Mouse (Mus musculus): ENCODE measurements at regions not wholly inside any gene's neighbourhood (a gene's known extent, or its start where the extent isn't known, plus 50 kb on each side); places are given as distances from the start of the nearest gene placed in this dataset.

DNA sequence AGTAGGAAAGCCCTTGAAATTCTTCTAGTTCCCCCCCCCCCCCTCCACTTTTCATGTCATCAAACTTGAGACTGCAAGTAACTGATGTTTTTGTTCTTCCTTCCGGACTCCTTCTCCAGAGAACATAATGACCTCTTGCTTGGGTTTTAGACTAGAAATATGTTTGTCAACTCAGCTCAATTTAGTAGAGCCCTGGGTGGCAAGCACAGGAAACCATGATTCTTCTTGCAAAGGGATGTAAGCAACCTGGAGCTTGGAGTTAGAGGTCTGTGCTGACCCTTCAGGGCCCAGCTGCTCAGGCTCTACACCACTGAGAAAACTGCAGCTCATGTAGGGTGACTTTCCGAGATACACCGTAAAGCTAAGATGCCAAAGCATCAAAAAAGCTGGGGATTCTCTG, 127.2 kb upstream of the Meis1 start:
- no peak for DNase-seq (ENCODE audit: low spot score)

DNA sequence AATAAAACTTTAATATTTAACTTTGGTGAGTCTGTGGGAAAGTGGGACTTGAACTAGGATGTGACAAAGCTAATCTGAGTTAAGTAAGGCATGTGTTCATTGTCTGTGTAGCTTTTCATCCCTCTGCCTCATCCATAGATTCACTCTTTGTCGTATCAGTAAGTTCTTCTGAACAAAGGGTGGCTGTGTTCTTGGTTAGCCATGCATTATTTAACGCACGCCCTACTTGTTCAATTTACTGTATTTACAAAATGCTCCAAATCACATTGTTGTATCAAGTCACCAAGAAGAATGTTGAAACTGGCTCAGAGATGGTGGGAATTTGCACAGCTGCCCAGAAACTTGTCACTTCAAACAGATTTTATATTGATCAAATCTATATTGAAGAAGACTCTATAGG, 132.2 kb upstream of the Meis1 start:
- DNase-seq (ENCODE audit: low spot score), result no peak

DNA sequence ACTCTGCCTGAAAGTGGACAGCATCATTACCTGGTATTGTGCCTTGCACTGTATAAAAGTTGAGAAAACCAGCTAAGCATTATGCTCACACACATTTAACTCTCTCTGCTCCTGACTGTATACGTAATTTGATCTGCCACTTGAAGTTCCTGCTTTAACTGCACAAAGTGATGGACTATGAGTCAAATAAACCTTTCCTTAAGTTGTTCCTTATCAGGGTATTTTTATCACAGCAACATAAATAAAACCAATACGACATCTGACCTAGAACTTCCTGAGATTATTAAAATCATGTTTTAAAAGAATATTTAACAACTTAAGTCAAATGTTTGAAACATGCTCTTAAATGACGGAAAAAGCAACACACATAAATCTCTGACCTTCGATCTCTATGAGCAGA, 134.9 kb upstream of the Meis1 start:
- no peak for DNase-seq (ENCODE audit: low spot score)

DNA sequence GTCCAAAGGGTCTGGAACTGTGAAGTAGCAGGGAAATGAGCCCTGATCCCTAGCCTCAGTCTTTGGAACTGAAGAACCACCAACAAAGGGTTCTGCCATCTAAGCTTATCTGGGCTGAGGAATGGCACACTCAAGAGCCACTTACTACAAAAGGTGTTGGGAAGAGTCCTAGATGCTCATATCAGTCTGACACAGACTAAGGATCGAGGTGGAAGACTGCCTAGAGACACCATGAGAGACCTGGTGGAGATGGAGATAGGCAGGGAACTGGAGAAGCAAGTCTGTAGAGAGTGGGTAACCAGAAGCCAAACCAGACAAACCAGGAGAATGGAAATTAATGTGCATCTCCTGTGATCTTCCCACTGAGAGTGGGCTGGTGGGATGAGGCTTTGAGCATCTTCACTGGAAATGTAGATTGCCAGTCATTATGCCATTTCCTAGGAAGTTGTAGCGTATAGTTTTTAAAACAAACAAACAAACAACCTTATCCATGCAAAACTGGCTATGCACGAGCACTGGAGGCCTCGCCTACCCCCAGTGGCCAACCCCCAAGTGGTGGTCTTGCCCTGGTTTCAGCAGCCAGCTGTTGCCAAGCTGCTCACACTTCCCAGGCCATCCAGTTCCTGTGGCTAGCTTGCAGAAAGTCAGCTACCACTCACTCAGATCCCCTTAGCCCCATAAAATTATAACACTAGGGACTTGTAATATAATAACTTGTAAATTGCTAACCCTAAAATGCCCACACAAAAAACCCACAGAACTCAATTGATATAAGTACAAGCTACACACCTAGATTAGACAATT, 136.2 kb upstream of the Meis1 start:
- no peak for DNase-seq (ENCODE audit: low spot score)

DNA sequence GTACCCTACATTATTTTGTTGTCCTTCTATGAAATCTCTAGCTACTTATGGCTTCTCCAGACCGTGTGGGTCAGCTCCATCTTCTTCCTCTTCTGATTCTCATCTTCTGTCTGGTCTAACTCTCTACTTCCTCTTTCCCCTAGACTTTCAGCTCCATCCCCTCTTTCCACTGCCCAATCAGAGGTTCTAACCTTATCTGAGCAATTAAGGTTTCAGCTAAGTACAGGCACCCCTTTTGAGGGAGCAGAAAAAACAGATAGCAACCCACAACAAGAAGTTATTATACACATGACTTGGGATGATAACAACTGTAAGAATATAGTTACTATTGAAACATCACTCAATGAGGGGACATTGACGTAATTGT, 136.8 kb upstream of the Meis1 start:
- no peak for DNase-seq (ENCODE audit: low spot score)

DNA sequence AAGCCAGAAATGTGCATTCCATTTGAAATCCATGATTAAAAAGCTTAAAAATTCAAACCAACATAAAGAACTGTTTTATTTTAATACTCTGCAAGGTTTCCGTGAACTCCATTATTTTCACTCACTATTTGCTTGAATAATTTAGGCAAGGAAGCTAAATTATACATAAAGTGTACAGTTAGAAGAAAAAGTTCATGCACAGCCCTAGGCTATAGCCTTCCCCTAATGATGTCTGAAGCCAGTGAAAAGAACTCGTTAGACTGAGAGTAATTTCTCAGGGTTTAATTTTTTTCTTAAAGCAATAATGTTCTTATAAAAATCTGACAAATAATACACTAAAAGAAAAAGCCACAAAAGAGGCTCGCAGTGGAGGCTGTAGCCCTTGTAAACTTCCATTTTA, 141.4 kb upstream of the Meis1 start:
- DNase-seq (ENCODE audit: low spot score), result no peak

DNA sequence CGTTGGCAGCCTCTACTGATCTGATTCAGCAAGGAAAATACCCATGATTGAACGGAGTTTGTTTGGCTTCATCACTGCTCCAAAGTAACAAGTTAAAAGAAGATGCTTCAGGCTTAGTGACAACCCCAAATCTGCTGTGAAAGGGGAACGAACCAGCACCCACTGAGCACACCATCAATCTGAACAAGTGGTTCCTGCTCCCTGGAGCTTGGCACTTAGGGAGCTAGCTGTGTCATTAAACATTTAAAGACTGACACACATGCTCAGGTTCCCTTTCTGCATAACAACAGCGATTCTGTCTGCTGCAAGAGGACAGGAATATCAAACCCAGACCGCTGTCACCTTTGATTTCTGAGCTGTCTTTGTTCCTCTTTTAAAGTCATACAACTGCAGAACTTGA, 141.9 kb upstream of the Meis1 start:
- no peak for DNase-seq (ENCODE audit: low spot score)

DNA sequence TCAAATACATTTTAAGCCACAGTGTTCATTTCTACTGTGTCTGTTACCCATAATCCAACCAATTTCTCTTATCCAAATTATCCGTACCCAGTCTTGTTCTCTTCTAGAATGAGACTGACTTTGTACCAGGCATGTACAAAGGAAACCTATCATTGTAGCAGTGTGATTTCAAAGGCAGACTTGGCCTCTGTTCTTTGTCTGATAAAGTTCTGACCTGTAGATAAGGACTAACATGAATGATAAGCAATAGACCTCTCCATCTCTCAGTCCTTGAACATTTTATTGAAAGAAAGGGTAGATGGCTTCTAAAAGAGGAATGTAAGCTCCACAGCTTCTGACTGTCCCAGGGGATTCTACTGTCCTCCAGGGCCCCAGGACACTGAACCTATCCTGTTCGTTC, 152.2 kb upstream of the Meis1 start:
- no peak for DNase-seq (ENCODE audit: low spot score)

DNA sequence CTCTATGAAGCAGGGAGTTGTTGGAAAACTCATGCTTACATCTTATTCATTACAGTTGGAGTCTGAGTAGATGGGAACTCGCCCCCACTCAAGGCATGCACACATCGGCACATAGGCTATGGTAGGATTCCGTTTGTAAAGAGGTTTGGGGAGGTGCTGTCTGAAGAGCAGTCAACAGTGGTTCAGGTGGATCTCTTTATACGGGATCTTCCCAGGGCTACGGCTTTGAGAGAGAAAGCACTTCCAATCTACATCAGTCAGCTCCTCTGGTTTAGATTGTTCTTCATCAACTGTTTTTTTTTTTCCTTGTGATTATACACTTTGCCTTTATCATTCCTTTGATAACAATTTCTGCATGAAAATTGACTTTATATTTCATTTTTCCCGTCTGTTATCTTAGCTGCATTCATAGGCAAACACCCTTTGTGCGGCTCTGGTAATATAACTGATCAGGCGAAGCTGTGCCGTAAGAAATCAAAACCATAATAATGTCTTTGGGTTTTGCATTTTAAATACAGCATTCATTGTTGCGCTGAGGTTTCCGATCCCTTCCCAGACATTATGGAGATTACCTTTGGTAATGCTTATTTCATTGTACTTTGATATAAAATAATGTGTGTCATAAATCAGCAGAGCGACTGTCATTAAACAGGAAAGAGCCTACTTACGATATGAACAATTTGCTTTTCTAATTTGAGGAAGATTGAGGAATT, 155.7 kb upstream of the Meis1 start:
- no peak for DNase-seq (ENCODE audit: low spot score)

DNA sequence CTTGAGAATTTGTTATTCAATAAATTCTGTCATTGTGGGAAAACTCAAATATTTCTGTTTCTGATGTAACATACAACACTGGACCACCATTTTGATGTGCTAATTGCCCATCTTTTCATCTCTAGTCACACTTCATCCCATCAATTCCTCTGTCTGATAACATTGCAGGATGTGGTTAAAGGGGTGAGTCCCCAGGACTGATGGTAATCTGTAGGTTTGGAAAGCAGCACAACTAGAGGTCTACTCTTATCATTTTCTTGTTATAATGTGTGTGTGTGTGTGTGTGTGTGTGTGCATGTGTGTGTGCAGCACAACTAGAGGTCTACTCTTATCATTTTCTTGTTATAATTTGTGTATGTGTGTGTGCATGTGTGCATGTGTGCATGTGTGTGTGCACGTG, 160.5 kb upstream of the Meis1 start:
- DNase-seq (ENCODE audit: low spot score), result no peak

DNA sequence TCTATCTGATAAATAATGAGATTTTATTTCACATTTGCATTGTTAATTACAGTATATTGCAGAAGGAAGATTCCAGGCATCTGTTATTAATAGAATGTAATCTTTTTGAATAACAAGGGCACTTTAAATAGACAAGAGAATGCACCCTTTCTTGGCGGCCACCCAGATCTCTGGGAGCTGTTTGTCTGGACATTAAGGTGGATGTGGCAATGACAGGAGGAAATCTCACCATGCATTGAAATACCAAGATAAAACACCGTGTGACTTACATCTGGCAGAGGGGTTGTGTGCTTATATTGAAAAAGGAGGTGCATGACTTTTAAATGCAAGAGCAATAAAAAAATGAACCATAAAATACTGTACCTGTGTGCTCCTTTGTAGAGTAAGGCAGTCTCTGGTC, 171.0 kb upstream of the Meis1 start:
- DNase-seq (ENCODE audit: low spot score), result no peak

DNA sequence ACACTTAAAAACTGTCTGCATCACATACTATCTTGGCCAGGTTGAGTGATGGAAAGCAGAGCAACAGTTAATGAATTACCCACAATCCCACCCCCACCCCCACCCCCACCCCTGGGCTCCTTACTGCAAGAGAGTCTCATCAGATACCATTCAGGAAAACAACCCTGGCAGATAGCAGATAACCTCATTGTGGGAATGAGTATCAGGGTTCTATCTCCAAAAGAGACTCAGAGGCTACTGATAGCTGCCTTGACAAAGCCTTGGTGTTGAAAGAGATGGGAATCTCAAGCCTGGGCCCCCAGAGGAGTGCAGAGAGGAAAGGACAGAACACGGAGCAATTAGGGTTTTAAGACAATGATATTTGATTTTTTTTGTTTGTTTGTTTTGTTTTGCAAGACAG, 175.7 kb upstream of the Meis1 start:
- DNase-seq (ENCODE audit: low spot score), result no peak

DNA sequence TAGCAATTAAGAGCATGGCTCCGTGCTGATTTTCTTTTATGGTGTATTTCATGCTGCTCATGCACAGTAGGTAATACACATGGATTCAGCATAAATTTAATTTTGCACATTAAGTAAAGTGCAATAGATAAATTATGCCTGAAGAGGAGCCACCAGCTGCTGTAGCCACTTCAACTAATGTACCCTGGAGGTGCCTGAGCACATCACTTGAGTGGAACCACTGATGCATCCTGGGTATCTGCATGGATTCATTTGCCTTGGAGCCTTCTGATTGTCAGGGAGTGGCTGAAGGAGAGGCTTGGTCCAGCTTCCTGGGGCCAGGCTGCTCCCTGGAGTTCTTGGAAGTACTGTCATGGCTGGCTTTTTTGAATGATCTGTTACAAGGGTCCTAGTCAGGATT, 179.0 kb upstream of the Meis1 start:
- DNase-seq (ENCODE audit: low spot score), result no peak

DNA sequence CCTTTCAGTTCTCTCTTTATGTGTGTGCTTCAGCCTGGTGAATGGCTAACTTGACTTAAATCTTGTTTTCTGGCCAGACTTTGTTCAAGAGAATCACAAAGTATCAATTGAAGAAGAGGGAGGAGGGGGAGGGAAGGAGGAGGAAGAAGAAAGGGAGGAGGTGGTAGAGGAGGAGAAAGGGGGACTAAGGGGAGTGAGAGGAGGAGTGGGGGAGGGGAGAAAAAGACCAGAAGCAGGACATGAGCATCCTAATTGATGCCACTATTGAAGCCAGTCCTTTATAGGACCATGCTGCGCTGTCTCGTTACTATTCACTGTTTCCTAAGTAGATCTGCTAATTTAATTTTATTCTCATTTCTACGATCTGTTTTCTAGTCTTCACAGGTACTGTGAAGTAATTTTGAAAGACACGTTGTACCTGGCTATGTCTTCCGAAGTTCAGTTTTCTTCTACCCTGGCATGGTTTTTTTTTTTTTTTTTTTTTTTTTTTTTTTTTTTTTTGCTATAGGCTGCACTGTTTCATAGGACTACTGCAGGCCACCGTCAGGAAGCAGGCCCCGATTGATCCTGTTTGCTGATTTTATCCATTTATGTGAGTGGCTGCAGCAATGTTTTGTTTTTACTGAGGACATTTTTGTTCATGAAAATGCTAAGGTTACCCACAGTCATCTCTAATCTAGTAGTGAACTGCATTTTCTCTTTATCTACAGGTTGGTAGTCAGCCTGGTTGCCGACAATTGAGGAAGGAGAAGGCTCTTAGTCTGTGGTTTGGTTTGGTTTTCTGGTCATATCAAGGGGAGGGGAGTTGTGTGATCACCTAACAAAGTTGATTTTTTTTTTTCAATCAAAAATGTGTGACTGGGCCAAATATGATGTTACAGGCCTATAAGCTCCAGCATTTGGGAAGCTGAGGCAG, 184.1 kb upstream of the Meis1 start:
- no peak for DNase-seq (ENCODE audit: low spot score)

DNA sequence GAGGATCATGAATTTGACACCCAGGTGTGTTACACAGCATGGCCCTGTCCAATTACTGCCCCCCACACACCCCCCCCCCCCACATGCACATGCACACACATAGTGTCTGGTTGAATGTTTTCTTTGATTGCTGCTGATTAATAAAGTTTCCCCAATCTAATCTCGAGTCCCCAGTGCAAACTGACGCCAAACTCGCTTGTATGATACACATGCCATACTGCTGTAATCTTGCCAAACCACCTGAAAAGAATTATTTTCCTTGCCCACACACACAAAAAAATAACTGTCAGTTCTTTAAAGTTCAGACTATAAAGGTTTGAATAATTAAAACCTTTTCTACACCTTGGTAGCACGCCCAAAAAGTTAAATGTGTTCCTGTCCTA, 184.7 kb upstream of the Meis1 start:
- DNase-seq (ENCODE audit: low spot score), result no peak

DNA sequence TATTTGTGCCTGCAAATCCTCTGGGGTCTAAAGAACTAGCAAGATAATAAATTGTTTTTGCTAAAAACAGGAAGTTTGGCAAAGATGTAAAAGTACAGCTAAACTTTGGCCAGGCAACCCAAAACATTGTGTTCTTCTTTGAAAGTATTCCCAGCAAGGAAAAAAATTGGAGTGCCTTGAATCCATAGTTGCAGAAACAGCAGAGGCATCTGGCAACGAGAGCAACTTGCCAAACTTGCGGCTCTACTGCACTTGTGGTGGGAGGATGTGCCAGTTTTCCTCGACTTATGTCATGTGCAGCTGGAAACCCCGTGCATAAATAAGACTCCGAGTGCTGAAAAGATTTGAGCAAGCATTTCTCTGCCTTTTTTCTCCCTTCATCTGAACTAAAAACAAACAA, 185.2 kb upstream of the Meis1 start:
- DNase-seq (ENCODE audit: low spot score), result peak; percentile 40

DNA sequence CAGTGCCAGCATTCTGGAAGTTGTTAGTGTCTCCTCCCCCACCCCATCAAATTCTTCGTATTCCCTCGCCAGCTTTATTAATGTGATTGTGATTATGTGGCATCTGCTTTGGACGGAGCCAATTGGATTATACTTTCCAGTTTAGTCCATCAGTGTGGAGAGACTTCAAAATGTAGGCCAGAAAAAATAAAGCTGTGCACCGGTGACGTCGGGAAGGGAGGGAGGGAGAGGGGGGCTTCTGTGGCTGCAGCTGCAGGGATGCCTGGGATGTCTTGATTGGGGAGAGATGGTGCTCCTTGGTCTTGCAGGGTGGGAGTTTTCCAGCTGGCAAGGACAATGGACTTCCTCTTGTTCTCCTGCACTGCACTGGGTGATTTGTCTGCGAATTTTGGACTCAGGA, 185.7 kb upstream of the Meis1 start:
- DNase-seq (ENCODE audit: low spot score), result no peak

DNA sequence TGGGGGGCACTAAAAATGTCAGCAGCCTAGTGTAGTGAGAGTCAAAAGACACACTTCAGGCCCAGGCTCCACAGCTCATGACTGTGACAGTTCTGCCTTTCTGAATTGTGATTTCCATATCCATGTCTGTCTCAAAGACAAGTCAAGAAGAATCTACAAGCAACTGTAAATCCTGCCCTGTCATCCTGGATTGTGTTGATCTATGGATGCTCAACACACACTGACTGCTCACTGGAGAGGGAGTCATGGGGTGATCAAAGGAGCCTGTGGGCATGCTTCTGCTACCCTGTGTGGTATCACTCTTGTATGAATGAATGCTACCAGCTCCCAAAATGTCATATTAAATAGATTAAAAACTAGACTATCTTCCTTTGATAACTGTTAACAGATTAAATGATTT, 186.4 kb upstream of the Meis1 start:
- DNase-seq (ENCODE audit: low spot score), result no peak

DNA sequence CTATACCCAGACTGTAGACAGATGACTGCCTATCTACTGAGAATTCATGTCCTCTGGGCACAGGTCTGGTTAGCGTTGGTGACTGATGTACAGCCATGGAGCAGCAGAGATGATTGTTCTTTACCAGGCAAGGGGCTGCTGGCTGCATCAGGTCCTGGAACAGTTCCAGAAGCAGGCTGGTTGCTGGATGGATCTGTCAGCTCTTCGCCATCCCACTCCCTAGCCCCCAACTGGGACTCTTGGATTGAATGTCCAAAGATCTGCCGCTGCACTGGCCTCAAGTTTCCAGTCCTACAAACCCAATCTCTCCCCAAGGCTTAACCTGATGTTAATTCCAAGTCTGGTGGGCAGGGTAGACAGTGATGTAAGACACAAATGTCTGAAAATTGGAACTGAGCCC, 200.7 kb upstream of the Meis1 start:
- no peak for DNase-seq (ENCODE audit: low spot score)

DNA sequence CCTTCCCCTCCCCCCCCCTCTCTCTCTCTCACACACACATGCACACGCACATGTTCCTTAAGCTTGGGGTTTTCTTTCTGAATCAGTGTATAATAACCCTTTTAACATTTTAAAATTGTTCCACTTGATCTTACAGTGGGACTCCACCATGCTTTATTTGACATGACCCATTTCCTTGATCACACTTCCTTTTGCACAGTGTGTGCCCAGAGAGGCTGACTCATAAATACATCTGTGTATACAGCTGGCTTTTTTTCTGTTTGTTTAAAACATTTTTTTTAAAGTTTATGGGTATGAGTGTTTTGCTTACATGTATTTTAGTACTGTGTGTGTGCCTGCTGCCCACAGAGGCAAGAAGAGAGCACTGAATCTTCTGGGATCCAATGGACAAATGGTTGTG, 202.7 kb upstream of the Meis1 start:
- DNase-seq (ENCODE audit: low spot score), result no peak

DNA sequence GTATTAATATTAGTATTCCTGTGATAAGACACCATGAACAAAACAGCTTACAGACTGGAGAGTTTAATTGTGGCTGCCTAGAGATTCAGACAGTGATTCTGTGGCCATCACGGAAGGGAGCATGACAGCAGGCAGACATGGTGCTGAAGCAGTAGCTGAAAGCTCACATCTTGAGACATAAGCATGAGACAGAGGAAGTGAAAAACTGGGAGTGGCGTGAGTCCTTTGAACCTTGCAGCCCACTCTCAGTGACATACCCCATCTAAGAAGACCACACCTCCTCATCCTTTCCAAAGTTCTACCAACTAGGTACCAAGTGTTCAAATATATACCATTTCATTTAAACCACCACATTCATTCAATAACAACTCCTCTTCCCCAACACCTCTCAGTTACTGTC, 208.0 kb upstream of the Meis1 start:
- DNase-seq (ENCODE audit: low spot score), result no peak

DNA sequence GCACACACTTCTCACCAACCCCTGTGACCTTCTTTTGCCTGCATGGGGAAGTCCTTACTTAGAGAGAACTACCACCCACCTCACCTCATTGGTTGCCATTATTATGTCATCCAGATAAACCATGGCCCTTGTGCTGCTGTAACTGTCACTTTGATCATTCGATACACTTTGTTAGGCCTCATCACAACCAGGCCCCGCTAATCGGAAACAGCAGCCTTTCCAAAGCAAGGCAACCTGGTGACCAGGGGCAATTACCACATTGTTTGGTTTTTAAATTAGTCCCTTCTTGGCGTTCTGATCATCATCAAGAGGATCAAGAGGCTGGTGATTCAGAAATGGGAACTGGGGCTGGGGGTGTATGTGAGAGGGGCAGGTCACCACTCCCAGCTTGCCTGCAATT, 208.9 kb upstream of the Meis1 start:
- no peak for DNase-seq (ENCODE audit: low spot score)

All from adipocyte (in vitro differentiated cells).